Mouse (Mus musculus) intestine, embryonic 15.5 days (tissue): ENCODE data around the gene Cradd. TPM values are rescaled to one million over a fixed set of nuclear protein-coding genes. Genes with fewer than 3 reads are reported as not detected.

Source experiments
- ATAC-seq: fragments of 200-750 bp; cut with Nextera tagmentation; 2 replicates; pipeline ENCODE4 v1.8.0; 2017; ENCODE audit warnings: moderate TSS enrichment, moderate library complexity
- H3K27ac ChIP-seq: fragments of 300-500 bp; sonication (generic); 2 replicates; pipeline ENCODE4 v1.5.1; 2015; ENCODE audit warnings: mild to moderate bottlenecking, inconsistent platforms
- H3K27me3 ChIP-seq: fragments of 300-500 bp; sonication (generic); replicated peaks from 2 replicates; pipeline ENCODE4 v1.6.1; 2015; ENCODE audit warnings: inconsistent platforms
- H3K36me3 ChIP-seq: fragments of 300-500 bp; sonication (generic); 2 replicates; pipeline ENCODE4 v1.6.1; 2015; ENCODE audit warnings: inconsistent platforms
- H3K4me1 ChIP-seq: fragments of 300-500 bp; sonication (generic); replicated peaks from 2 replicates; pipeline ENCODE4 v1.6.1; 2015; ENCODE audit warnings: inconsistent platforms
- H3K4me2 ChIP-seq: fragments of 300-500 bp; sonication (generic); replicated peaks from 2 replicates; pipeline ENCODE4 v1.6.1; 2015; ENCODE audit warnings: mild to moderate bottlenecking, inconsistent platforms
- H3K4me3 ChIP-seq: fragments of 300-500 bp; sonication (generic); replicated peaks from 2 replicates; pipeline ENCODE4 v1.5.1; 2015; ENCODE audit warnings: inconsistent platforms
- H3K9ac ChIP-seq: fragments of 300-500 bp; sonication (generic); 2 replicates; pipeline ENCODE4 v1.6.1; 2015; ENCODE audit warnings: inconsistent platforms
- H3K9me3 ChIP-seq: fragments of 300-500 bp; sonication (generic); 2 replicates; pipeline ENCODE4 v1.6.1; 2016; ENCODE audit warnings: inconsistent platforms
- WGBS: fragments of 180-500 bp; shearing (Covaris S2); methylation state at CpG from one replicate; pipeline ENCODE4 v1.1.7; 2015; 5-methylcytosine and 5-hydroxymethylcytosine counted together
- polyA plus RNA-seq: library from polyadenylated mRNA; unstranded; fragments of >200 nt; fragmentation: Nextera tagmentation; extraction: Ambion mirVana; gene quantifications from 2 replicates; pipeline ENCODE4 v1.2.1, GENCODE M21; 2015

Cradd gene
- polyA plus RNA-seq, 1 experiment from 2014 or later: 11.2 TPM

- H3K36me3 ChIP-seq: no peaks in the 10 kb centered on the region
- H3K27me3 ChIP-seq: no peaks in the 10 kb centered on the region
- no peak overlapping the region for H3K4me2 ChIP-seq
- H3K4me3 ChIP-seq: no peak overlapping the region
- no peak overlapping the region for H3K27ac ChIP-seq
- WGBS: 76% methylated on average over 16 of the region's 16 CpGs
- H3K9me3 ChIP-seq: no peaks in the 10 kb centered on the region
- H3K9ac ChIP-seq: no peak overlapping the region
- H3K4me1 ChIP-seq: peaks cover 6% of the 10 kb centered on the region; the same call in 1 of the 2 replicates
- ATAC-seq: 0 out of 2 replicates have a peak, but pooled peaks have one; percentile 43
Observed at GRCm38 (mm10) chr10:95223211-95223610, 100.7 kb downstream of the Cradd start.

DNA sequence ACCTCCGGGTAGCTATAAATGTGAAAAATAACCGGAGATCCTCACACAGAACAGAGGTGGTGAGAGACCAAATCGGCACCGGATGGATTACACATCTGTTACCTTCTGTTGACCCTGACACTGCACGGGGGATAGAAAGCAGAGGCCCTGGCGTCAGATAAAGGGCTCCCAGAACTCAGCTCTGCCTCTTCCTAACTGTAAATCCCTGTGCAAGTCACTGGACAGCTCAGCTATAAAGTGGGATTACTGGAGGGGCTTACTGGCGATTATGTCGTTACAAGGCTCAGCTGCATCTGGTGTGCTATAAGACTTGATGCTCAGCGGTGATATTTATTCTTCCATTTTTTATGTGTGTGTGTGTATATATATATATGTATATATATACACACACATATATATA lies 102.0 kb downstream of the Cradd start:
- H3K27me3 ChIP-seq: no peaks in the 10 kb centered on the region
- no peaks in the 10 kb centered on the region for H3K9me3 ChIP-seq
- no peak overlapping the region for H3K27ac ChIP-seq
- no peaks in the 10 kb centered on the region for H3K36me3 ChIP-seq
- ATAC-seq: no peak
- H3K4me2 ChIP-seq: no peak overlapping the region
- H3K9ac ChIP-seq: no peak overlapping the region
- WGBS: 43% methylated on average over 9 of the region's 9 CpGs
- peaks cover 6% of the 10 kb centered on the region; the same call in 1 of the 2 replicates for H3K4me1 ChIP-seq
- no peak overlapping the region for H3K4me3 ChIP-seq

DNA sequence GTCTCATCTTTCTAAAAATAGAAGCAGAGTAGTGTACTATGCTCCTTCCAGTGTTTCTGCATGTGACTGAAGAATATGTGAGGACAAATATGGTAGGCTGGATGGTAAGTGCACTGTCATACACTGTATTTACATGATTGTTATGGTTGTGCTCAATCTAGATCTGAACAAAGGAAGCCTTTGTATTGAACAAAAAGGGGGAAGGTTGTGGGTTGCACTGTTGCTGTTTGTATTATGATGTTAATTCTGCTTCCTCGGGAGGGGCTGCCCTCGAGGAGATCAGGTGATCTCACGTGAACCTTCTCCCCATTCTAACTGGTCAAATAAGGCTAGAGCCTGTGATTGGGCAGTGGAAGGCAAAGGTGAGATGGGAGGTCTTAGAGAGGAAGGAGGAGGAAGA lies 103.4 kb downstream of the Cradd start:
- Histone ChIP-seq H3K4me3 (no peak overlapping the region), H3K36me3 (no peaks in the 10 kb centered on the region), H3K27me3 (no peaks in the 10 kb centered on the region), H3K9ac (no peak overlapping the region), H3K9me3 (no peaks in the 10 kb centered on the region), H3K4me2 (no peak overlapping the region), H3K4me1 (peaks cover 6% of the 10 kb centered on the region; the same call in 1 of the 2 replicates), H3K27ac (no peak overlapping the region)
- 68% methylated on average over 3 of the region's 3 CpGs for WGBS
- no peak for ATAC-seq

GRCm38 (mm10) chr10:95218683-95219060 lies 105.3 kb downstream of the Cradd start:
- no peak overlapping the region for H3K9ac ChIP-seq
- no peaks in the 10 kb centered on the region for H3K9me3 ChIP-seq
- H3K27me3 ChIP-seq: no peaks in the 10 kb centered on the region
- no peak overlapping the region for H3K4me3 ChIP-seq
- no peaks in the 10 kb centered on the region for H3K36me3 ChIP-seq
- H3K4me1 ChIP-seq: peaks cover 6% of the 10 kb centered on the region; the same call in 1 of the 2 replicates
- no peak overlapping the region for H3K27ac ChIP-seq
- WGBS: 69% methylated on average over 9 of the region's 9 CpGs
- no peak for ATAC-seq
- no peak overlapping the region for H3K4me2 ChIP-seq

DNA sequence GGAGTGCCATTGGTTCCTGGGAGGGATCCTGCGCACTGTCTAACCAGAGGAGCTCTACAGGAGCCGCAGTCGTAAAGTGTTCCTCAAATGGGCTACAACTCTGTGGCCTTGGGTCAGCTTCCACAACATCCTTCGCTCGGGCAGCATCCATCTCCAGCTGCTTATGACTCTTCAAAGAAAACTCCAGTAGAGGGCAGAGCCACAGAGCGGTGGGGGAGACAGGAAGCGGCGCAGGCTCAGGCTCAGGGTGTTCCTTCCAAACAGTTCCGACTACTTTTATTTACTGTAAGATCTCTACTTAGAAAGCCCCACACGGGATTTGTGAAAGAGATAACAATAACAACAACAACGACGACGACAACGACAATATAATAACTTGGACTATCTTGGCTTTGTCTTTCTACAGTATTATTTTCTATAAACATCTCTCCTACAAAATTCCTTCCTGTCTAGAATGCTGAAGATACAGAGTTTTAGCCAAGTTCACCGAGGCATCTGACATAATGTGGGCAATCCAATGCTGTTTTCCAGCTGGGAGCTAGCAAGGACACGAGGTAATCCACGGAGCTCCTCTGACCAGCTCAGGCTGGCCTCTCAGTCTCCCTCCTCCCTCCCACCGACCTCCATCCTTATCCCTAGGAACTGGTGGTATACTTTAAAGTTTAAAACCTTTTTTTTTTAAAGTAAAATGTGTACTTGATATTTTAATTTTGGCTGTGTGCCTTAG lies 105.8 kb downstream of the Cradd start:
- H3K27ac ChIP-seq: no peak overlapping the region
- H3K27me3 ChIP-seq: no peaks in the 10 kb centered on the region
- H3K9me3 ChIP-seq: no peaks in the 10 kb centered on the region
- H3K4me2 ChIP-seq: no peak overlapping the region
- H3K36me3 ChIP-seq: no peaks in the 10 kb centered on the region
- peaks cover 6% of the 10 kb centered on the region; the same call in 1 of the 2 replicates for H3K4me1 ChIP-seq
- ATAC-seq: no peak
- H3K4me3 ChIP-seq: no peak overlapping the region
- WGBS: 50% methylated on average over 18 of the region's 18 CpGs
- H3K9ac ChIP-seq: no peak overlapping the region

- Histone ChIP-seq H3K9me3 (no peaks in the 10 kb centered on the region), H3K4me2 (no peak overlapping the region), H3K27ac (no peak overlapping the region), H3K4me1 (0 out of 2 replicates have a peak, but pooled peaks cover 3% of the 10 kb centered on the region), H3K9ac (no peak overlapping the region), H3K27me3 (no peaks in the 10 kb centered on the region), H3K4me3 (no peak overlapping the region), H3K36me3 (no peaks in the 10 kb centered on the region)
- ATAC-seq: no peak
- WGBS: 84% methylated on average over 15 of the region's 15 CpGs
Observed at GRCm38 (mm10) chr10:95215324-95215723, 108.6 kb downstream of the Cradd start.

GRCm38 (mm10) chr10:95213820-95214219 lies 110.1 kb downstream of the Cradd start:
- Histone ChIP-seq H3K4me2 (no peak overlapping the region), H3K9me3 (no peaks in the 10 kb centered on the region), H3K9ac (no peak overlapping the region), H3K4me3 (no peak overlapping the region), H3K27ac (no peak overlapping the region), H3K4me1 (0 out of 2 replicates have a peak, but pooled peaks cover 2% of the 10 kb centered on the region), H3K36me3 (no peaks in the 10 kb centered on the region), H3K27me3 (no peaks in the 10 kb centered on the region)
- 71% methylated on average over 9 of the region's 9 CpGs for WGBS
- no peak for ATAC-seq

DNA sequence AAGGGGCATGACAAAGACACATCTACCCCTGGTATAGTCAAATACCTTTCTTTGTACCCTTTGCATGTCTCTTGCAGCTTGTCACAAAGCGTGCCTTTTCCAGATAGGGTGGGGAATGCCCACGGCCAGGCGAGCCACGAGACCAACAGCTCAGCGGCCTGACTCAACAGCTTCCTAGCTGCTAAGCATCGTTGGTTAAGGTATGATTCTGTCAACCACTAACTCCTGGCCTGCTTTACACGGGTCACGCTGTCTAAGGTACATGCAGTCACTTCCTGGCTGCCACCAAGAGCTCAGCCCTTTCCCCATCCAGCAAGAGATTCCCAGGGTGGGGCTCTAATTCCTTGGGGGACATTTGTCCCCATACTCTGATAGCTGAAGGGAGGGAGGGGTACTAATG lies 110.6 kb downstream of the Cradd start:
- Histone ChIP-seq H3K9ac (no peak overlapping the region), H3K27me3 (no peaks in the 10 kb centered on the region), H3K9me3 (no peaks in the 10 kb centered on the region), H3K4me2 (no peak overlapping the region), H3K4me1 (no peaks in the 10 kb centered on the region), H3K27ac (no peak overlapping the region), H3K36me3 (no peaks in the 10 kb centered on the region), H3K4me3 (no peak overlapping the region)
- no peak for ATAC-seq
- 92% methylated on average over 8 of the region's 8 CpGs for WGBS

GRCm38 (mm10) chr10:95211660-95212059 lies 112.3 kb downstream of the Cradd start:
- no peaks in the 10 kb centered on the region for H3K9me3 ChIP-seq
- no peaks in the 10 kb centered on the region for H3K27me3 ChIP-seq
- H3K9ac ChIP-seq: no peak overlapping the region
- no peak overlapping the region for H3K27ac ChIP-seq
- H3K4me1 ChIP-seq: no peaks in the 10 kb centered on the region
- H3K36me3 ChIP-seq: no peaks in the 10 kb centered on the region
- ATAC-seq: no peak
- H3K4me3 ChIP-seq: no peak overlapping the region
- no peak overlapping the region for H3K4me2 ChIP-seq
- WGBS: 91% methylated on average over 8 of the region's 8 CpGs

DNA sequence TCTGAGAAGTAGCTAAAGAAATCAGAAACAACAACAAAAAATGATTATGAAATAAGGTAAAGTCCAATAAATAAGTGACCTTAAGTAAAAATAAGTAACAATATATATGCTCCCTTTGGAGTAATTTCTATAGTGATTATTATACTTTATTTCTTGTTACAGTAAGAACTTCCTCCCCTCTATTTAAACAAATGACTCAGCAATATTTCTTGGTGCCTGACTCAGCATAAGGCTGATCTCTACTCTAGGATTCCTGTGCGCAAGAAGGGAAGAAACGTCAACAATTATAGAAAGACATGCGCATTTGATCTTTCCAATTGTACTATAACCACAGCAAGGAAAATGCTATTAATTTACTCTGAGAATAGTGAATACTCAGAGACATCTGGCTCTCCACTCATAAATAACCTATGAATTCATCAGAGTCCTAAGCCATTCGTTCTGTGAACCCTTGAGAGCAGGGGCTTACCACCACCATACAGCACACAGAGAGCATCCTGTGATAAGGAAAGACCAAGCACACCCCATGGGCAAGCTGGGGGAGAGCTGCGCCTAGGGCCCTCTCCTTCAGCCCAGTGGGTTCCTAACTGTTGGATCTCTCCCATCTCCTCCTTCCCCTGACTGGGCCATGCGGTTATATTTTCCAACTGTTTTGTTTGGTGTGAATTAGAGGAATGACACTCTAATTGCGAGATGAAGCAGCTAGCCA lies 113.1 kb downstream of the Cradd start:
- no peaks in the 10 kb centered on the region for H3K36me3 ChIP-seq
- H3K4me2 ChIP-seq: no peak overlapping the region
- H3K27me3 ChIP-seq: no peaks in the 10 kb centered on the region
- WGBS: 84% methylated on average over 7 of the region's 7 CpGs
- no peak overlapping the region for H3K9ac ChIP-seq
- H3K4me1 ChIP-seq: no peaks in the 10 kb centered on the region
- no peak overlapping the region for H3K4me3 ChIP-seq
- H3K27ac ChIP-seq: no peak overlapping the region
- no peaks in the 10 kb centered on the region for H3K9me3 ChIP-seq
- no peak for ATAC-seq

- Histone ChIP-seq H3K27me3 (no peaks in the 10 kb centered on the region), H3K4me3 (no peak overlapping the region), H3K27ac (no peak overlapping the region), H3K4me1 (no peaks in the 10 kb centered on the region), H3K9ac (no peak overlapping the region), H3K36me3 (no peaks in the 10 kb centered on the region), H3K9me3 (no peaks in the 10 kb centered on the region), H3K4me2 (no peak overlapping the region)
- 74% methylated on average over 4 of the region's 4 CpGs for WGBS
- no peak for ATAC-seq
Observed at GRCm38 (mm10) chr10:95210167-95210566, 113.8 kb downstream of the Cradd start.

DNA sequence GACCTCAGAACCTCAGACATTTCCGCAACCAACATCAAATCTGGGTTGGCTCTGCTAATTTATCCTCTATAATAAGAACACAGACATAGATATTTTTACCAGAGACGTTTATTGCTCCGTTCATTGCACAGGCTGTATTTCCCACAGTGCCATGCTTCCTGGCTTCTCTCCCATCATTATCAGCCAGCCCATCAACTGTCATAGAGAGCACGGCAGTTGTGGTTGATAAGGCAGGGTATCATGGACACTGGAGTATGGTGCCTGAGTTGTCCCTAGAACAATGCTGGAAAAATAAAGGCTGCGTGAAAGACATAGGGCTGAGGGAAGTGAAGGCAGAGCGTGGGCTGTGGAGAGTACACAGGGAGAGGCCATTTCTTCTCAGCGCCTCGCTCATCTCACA lies 116.5 kb downstream of the Cradd start:
- 87% methylated on average over 8 of the region's 8 CpGs for WGBS
- no peak overlapping the region for H3K4me2 ChIP-seq
- no peak for ATAC-seq
- H3K27ac ChIP-seq: no peak overlapping the region
- no peak overlapping the region for H3K4me3 ChIP-seq
- no peaks in the 10 kb centered on the region for H3K36me3 ChIP-seq
- H3K27me3 ChIP-seq: no peaks in the 10 kb centered on the region
- no peaks in the 10 kb centered on the region for H3K9me3 ChIP-seq
- no peaks in the 10 kb centered on the region for H3K4me1 ChIP-seq
- no peak overlapping the region for H3K9ac ChIP-seq

GRCm38 (mm10) chr10:95201514-95201913 lies 122.4 kb downstream of the Cradd start:
- WGBS: 83% methylated on average over 8 of the region's 8 CpGs

More at GRCm38 (mm10) chr10:95201514-95201913, 122.4 kb downstream of the Cradd start:
- Histone ChIP-seq H3K27ac (no peak overlapping the region), H3K27me3 (no peaks in the 10 kb centered on the region), H3K4me3 (no peak overlapping the region), H3K9me3 (no peaks in the 10 kb centered on the region), H3K4me2 (no peak overlapping the region), H3K4me1 (no peaks in the 10 kb centered on the region; the same call in 1 of the 2 replicates), H3K36me3 (no peaks in the 10 kb centered on the region), H3K9ac (no peak overlapping the region)
- ATAC-seq: no peak
